Mouse (Mus musculus) limb, embryonic 11.5 days (tissue): ENCODE data around the gene D10Jhu81e. TPM values are rescaled to one million over a fixed set of nuclear protein-coding genes. Genes with fewer than 3 reads are reported as not detected.

Source experiments
- ATAC-seq: fragments of 200-750 bp; cut with Nextera tagmentation; 2 replicates; pipeline ENCODE4 v1.8.0; 2017; ENCODE audit warnings: low read depth; ENCODE audit not compliant: insufficient number of reproducible peaks, low FRiP score, low TSS enrichment
- DNase-seq: peaks from one replicate; pipeline ENCODE4 v3.0.0-alpha.2; 2015; ENCODE audit warnings: low spot score
- H3K27ac ChIP-seq: fragments of 300-500 bp; sonication (generic); replicated peaks from 2 replicates; pipeline ENCODE4 v1.5.1; 2014; ENCODE audit warnings: low read depth, mild to moderate bottlenecking, low read length
- H3K27me3 ChIP-seq: fragments of 300-500 bp; sonication (generic); 2 replicates; pipeline ENCODE4 v1.6.1; 2014; ENCODE audit warnings: mild to moderate bottlenecking, low read length, mixed read lengths; ENCODE audit not compliant: control insufficient read depth, insufficient read depth
- H3K36me3 ChIP-seq: fragments of 300-500 bp; sonication (generic); 2 replicates; pipeline ENCODE4 v1.6.1; 2014; ENCODE audit warnings: mild to moderate bottlenecking, low read length, moderate library complexity, mixed read lengths; ENCODE audit not compliant: control insufficient read depth, insufficient read depth
- H3K4me1 ChIP-seq: fragments of 300-500 bp; sonication (generic); 2 replicates; pipeline ENCODE4 v1.6.1; 2014; ENCODE audit warnings: low read length, mixed read lengths; ENCODE audit not compliant: control insufficient read depth, insufficient read depth
- H3K4me2 ChIP-seq: fragments of 300-500 bp; sonication (generic); 2 replicates; pipeline ENCODE4 v1.6.1; 2014; ENCODE audit warnings: low read depth, mild to moderate bottlenecking, moderate library complexity; ENCODE audit not compliant: severe bottlenecking
- H3K4me3 ChIP-seq: fragments of 300-500 bp; sonication (generic); 2 replicates; pipeline ENCODE4 v1.5.1; 2014; ENCODE audit warnings: low read depth, low read length
- H3K9ac ChIP-seq: fragments of 300-500 bp; sonication (generic); 2 replicates; pipeline ENCODE4 v1.6.1; 2014; ENCODE audit warnings: mild to moderate bottlenecking, low read length
- H3K9me3 ChIP-seq: fragments of 300-500 bp; sonication (generic); 2 replicates; pipeline ENCODE4 v1.6.1; 2016; ENCODE audit warnings: low read length; ENCODE audit not compliant: control insufficient read depth
- WGBS: fragments of 180-500 bp; shearing (Covaris S2); extraction: QIAGEN DNeasy Blood & Tissue Kit; methylation state at CpG from one replicate; pipeline ENCODE4 v1.1.7; 2014; 5-methylcytosine and 5-hydroxymethylcytosine counted together
- polyA plus RNA-seq: library from polyadenylated mRNA; unstranded; fragments of >200 nt; fragmentation: Nextera tagmentation; extraction: Ambion mirVana; gene quantifications from 2 replicates; pipeline ENCODE4 v1.2.1, GENCODE M21; 2014

Gene D10Jhu81e
- polyA plus RNA-seq, 1 experiment from 2014 or later: 25.9 TPM

- Histone ChIP-seq H3K27me3 (no peaks in the 10 kb centered on the region), H3K4me3 (no peak overlapping the region), H3K9ac (no peak overlapping the region), H3K36me3 (no peaks in the 10 kb centered on the region), H3K27ac (no peak overlapping the region), H3K9me3 (no peaks in the 10 kb centered on the region), H3K4me1 (0 out of 2 replicates have a peak, but pooled peaks cover 2% of the 10 kb centered on the region), H3K4me2 (no peak overlapping the region)
- ATAC-seq: no peak
- 46% methylated on average over 8 of the region's 8 CpGs for WGBS
- no peak for DNase-seq
Measured at GRCm38 (mm10) chr10:78143727-78144505, 25.7 kb downstream of the D10Jhu81e start.

DNA sequence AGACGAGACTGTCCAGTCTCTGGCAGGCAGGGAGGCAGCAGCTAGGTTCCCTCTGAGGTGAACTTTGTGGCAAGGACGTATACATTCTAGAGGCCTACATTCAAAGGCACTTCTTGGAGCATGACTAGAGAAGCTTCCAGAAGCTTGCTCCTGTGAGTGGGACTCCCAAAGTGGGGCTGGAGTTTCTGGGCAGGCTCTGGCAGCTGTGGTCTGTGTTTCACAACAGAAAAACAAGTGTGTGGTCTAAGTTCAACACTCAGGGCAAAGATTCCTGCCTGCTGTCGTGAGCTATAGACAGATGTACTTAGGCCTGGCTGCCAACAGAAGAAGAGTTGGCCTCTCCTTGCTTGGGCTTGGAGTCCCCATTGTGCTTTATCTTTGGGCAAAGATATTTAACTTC is 28.7 kb downstream of the D10Jhu81e start:
- no peak overlapping the region for H3K27ac ChIP-seq
- H3K4me1 ChIP-seq: 0 out of 2 replicates have a peak, but pooled peaks cover 3% of the 10 kb centered on the region
- no peak overlapping the region for H3K4me3 ChIP-seq
- ATAC-seq (no peak), DNase-seq (no peak)
- no peak overlapping the region for H3K4me2 ChIP-seq
- WGBS: 85% methylated on average over 3 of the region's 3 CpGs
- H3K27me3 ChIP-seq: no peaks in the 10 kb centered on the region
- H3K9ac ChIP-seq: no peak overlapping the region
- H3K36me3 ChIP-seq: no peaks in the 10 kb centered on the region
- no peaks in the 10 kb centered on the region for H3K9me3 ChIP-seq

- no peaks in the 10 kb centered on the region for H3K9me3 ChIP-seq
- DNase-seq (no peak), ATAC-seq (no peak)
- no peaks in the 10 kb centered on the region for H3K27me3 ChIP-seq
- no peak overlapping the region for H3K27ac ChIP-seq
- H3K4me3 ChIP-seq: no peak overlapping the region
- H3K4me2 ChIP-seq: no peak overlapping the region
- H3K4me1 ChIP-seq: peaks cover 7% of the 10 kb centered on the region; the same call in 1 of the 2 replicates
- 89% methylated on average over 1 of the region's 1 CpGs for WGBS
- H3K36me3 ChIP-seq: no peaks in the 10 kb centered on the region
- H3K9ac ChIP-seq: no peak overlapping the region
Measured at GRCm38 (mm10) chr10:78140251-78140600, 29.4 kb downstream of the D10Jhu81e start.

DNA sequence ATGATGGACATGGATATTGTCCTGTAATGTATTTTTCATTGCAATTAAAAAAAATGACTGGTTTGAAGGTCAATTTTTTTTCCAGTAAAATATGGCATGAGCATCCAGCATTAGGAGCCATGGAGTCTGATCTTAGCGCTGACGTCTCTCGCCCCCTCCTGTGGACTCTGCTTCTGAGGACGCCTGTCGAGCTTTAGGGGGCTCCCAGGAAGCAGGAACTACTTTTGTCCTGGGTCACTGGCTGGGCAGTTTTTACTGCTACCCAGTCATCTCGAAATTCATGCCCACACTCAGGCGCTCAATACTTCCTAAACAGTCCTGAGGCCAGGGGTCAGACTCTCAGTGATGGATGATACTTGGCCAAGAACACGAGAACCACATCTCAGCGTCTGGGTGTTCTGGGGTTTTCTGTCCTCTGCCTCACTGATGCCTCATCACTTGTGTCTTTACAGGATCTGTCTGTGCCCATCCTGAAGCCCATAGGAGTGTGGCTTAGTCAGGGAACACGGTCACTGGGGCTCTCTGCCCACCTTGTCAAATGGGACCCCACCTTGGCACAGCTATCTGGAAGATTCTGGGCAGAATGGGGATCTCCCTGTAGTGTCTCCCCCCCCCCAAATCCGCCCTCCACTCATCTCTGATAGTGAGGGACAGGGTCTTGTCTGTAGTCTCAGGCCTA is 29.9 kb downstream of the D10Jhu81e start:
- Histone ChIP-seq H3K9ac (no peak overlapping the region), H3K36me3 (no peaks in the 10 kb centered on the region), H3K9me3 (no peaks in the 10 kb centered on the region), H3K27me3 (no peaks in the 10 kb centered on the region), H3K4me2 (no peak overlapping the region), H3K4me1 (peaks cover 11% of the 10 kb centered on the region; the same call in 1 of the 2 replicates), H3K27ac (no peak overlapping the region), H3K4me3 (no peak overlapping the region)
- DNase-seq (no peak), ATAC-seq (no peak)
- WGBS: 70% methylated on average over 11 of the region's 11 CpGs

DNA sequence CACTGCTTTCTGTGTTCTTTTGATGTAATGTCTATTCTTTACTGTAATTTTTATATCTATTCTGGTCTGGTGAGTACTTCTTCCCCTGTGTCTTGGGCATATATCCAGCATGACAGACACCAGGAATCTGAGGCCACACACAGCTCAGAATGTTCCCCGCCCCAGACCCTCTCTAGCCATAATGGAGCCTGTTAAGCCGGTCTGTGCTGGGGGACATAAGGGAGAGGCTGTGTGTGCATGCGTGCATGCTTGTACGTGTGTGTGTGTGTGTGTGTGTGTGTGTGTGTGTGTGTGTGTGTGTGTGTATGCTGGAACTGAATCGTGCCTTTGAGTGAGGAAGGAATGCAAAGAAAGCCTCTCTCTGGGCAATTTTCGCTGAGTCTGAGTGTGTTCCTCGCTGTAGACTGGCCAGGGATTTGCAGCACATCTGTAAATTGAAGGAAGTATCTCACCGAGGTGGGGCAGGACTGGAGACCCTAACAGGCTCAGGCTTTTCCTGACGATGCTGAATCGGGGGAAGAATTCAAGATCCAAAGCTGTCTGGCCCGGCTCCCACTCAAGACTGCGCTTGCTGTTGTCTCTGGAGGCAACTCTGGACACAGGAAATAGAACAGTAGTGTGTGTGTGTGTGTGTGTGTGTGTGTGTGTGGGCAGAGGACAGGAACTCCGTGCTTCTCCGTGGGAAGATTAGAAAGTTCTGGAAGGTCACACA is 30.6 kb downstream of the D10Jhu81e start:
- H3K4me2 ChIP-seq: no peak overlapping the region
- H3K4me3 ChIP-seq: no peak overlapping the region
- DNase-seq (no peak), ATAC-seq (no peak)
- WGBS: 67% methylated on average over 14 of the region's 14 CpGs
- no peak overlapping the region for H3K27ac ChIP-seq
- H3K9me3 ChIP-seq: no peaks in the 10 kb centered on the region
- no peaks in the 10 kb centered on the region for H3K27me3 ChIP-seq
- H3K4me1 ChIP-seq: peaks cover 11% of the 10 kb centered on the region; the same call in 1 of the 2 replicates
- H3K36me3 ChIP-seq: no peaks in the 10 kb centered on the region
- no peak overlapping the region for H3K9ac ChIP-seq

GRCm38 (mm10) chr10:78137191-78137590 is 32.4 kb downstream of the D10Jhu81e start:
- H3K9me3 ChIP-seq: no peaks in the 10 kb centered on the region
- no peak for ATAC-seq
- H3K36me3 ChIP-seq: no peaks in the 10 kb centered on the region
- H3K9ac ChIP-seq: no peak overlapping the region
- DNase-seq: no peak
- no peaks in the 10 kb centered on the region for H3K27me3 ChIP-seq
- H3K27ac ChIP-seq: no peak overlapping the region
- WGBS: 85% methylated on average over 3 of the region's 3 CpGs
- H3K4me3 ChIP-seq: no peak overlapping the region
- H3K4me1 ChIP-seq: peaks cover 11% of the 10 kb centered on the region; the same call in 1 of the 2 replicates
- H3K4me2 ChIP-seq: no peak overlapping the region

- Histone ChIP-seq H3K4me1 (peaks cover 11% of the 10 kb centered on the region; the same call in 1 of the 2 replicates), H3K4me2 (no peak overlapping the region), H3K9me3 (no peaks in the 10 kb centered on the region), H3K4me3 (no peak overlapping the region), H3K27ac (no peak overlapping the region), H3K27me3 (no peaks in the 10 kb centered on the region), H3K9ac (no peak overlapping the region), H3K36me3 (no peaks in the 10 kb centered on the region)
- DNase-seq: no peak
- ATAC-seq: no peak
- 80% methylated on average over 5 of the region's 5 CpGs for WGBS
Measured at GRCm38 (mm10) chr10:78135947-78136346, 33.6 kb downstream of the D10Jhu81e start.
